Mouse (Mus musculus) frontal cortex, adult (tissue): ENCODE results near the gene AC129217.1.
A peak's percentile ranks its signal among the peaks of the same experiment; 100 is the strongest.

Source experiments
- ATAC-seq: cut with Nextera tagmentation; 2 replicates; pipeline ENCODE4 v1.9.2; 2017; ENCODE audit warnings: mild to moderate bottlenecking, moderate library complexity, mixed read lengths; ENCODE audit not compliant: low TSS enrichment

AC129217.1 gene

GRCm38 (mm10) chr19:8829660-8830059 lies at the start of gene AC129217.1:
Gene AC129217.1, plus strand, starts transcription at chr19:8829773.
- no peak for ATAC-seq

DNA sequence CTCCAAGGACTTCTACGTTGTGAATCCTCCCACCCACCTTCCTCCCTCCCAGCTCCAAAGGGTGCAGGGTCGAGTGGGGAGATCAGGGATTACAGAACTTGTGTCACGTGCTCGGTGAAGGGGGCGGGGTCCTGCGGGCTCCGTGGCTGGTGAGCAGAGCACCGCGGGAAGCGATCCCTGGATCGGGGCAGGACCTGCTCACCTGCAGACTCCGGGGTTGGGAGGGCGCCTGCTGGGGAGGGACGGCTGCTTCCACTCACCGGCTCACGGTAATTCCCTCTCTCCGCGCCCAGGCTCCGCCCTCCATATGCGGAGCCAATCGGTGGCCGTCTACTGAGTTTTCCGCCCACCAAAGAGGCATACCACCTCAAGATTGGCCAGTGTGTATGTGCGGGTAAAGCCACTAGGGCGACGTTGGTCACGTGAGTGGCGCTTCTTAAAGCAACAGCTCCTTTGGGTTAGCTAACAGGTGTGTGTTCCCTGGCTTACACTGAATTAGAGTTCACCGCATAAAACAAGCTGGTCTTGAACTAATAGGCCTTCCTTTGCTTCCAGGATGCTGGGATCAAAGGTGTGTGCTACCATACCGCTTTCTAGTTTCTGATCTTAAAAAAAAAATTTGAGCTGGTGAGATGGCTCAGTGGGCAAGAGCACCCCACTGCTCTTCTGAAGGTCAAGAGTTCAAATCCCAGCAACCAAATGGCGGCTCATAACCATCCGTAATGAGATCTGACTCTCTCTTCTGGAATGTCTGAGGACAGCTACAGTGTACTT lies 43.4 kb upstream of the AC129217.1 start, which contains the start of gene Taf6l:
TSS of gene Taf6l (minus strand) at position 410 of the 774 bp plus-strand sequence.
- peak; percentile 98 for ATAC-seq

DNA sequence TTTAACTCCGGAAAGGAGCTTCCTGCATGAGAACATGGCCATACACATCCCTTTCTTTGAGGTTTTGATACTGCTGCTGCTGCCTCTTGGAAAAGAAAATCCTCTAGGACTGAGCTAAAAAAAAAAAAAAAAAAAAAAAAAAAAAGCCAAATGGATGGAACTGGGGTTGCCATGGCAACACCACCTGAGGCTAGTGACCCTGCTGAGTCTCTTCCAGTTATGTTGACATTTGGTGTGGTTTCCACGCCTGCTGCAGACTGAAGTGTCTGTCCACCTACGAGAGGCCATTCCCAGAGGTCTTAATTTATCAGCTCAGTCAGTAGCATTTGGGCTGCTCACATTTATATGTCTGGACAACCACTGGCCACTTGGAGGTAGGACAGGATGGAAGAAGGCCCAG lies 41.1 kb upstream of the AC129217.1 start:
- ATAC-seq: no peak

GRCm38 (mm10) chr19:8789171-8789570 lies 40.4 kb upstream of the AC129217.1 start:
- peak; percentile 51 for ATAC-seq

DNA sequence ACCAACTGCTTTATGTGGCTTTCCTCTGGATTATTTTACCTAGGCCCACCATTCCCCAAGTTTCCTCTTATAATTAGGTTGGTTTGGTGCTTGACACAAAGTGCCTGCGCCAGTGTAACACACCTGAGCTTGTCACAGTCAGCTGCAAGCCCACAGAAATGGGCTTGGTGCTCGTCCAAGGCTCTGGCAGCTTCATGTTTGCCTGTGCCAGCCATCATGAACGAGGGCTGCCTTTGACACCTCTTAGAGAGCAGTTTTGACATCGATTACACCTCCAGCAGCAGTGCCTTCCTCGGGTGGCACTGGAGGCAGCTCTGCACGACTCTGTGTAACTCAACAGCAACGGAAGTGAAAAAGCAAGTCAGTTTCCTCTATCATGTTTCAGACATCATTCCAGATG lies 39.4 kb upstream of the AC129217.1 start:
- no peak for ATAC-seq

GRCm38 (mm10) chr19:8798264-8798946 lies 31.2 kb upstream of the AC129217.1 start, which contains the start of gene Polr2g:
Gene Polr2g, minus strand, starts transcription at chr19:8798577.
- peak; percentile 80 for ATAC-seq

DNA sequence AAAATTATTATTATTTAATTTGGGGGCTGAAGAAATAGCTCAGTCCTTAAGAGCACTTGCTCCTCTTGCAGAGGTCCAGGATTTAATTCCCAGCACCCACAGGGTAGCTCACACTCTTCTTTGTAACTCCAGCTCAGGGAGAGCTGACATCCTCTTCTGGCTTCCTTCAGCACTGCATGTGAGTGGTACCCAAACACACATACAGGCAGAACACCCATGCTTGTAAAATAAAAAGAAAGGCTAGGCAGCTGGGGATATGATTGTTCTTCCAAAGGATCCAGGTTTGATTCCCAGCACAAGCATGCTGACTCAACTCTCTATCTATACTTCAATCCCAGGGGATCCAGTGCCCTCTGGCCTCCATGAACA lies 30.6 kb upstream of the AC129217.1 start:
- no peak for ATAC-seq

DNA sequence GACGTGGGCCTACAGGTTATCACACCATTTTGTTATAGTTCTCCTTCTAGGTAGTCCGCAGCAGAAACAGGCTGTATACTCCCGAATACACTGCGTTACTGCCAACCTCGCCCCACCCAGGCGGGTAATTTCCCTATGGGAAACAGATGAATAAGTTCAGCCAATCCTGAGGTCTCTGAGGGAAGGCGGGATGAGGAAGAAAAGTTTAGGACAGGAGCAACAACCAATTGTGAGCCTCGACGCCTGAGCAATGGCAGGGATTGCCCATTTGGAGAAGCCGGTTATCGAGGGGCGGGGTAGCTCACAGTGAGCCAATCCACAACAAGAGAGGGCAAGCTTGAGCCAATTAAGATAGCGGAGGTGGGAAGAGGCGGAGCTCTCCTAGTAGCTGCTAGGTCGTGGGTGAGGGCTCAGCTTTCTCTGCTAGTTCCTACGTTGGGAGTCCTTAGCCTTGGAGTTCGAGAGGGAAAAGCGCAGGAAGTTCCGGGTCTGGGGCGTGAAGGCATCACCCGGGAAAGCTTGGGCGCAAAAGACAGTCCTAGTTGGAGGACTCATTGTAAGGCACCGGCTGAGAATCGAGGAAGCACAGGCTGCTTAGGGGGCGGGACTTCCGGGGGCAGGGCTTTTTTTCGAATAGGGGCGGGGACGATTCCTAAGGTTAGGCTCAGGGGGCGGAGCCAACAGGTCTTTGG lies 27.3 kb upstream of the AC129217.1 start, which contains the start of gene Zbtb3:
TSS of gene Zbtb3 (plus strand) at position 426 of the 692 bp plus-strand sequence.
- peak; percentile 91 for ATAC-seq

DNA sequence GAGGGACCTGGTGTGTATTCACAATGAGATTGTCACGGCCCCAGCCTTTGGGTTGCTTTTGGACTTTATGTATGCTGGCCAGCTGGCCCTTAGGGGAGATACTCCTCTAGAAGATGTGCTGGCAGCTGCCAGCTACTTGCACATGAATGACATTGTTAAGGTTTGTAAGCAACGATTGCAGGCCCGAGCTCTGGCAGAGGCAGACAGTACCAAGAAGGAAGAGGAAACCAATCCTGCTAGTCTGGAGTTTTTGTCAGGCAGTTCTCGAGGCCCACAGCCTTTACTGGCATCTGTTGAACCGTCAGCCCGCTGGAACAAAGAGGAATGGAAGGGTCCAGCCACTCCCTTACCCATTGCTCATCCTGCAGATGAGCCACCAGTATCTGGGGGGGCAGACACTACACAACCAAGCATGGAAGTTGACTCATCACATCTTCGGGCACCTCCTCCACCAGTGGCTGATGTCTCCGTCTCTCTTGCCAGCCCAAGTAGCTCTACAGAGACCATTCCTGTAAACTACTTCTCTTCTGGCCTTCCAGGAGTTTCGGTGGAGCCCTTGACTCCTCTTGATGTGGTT lies 26.3 kb upstream of the AC129217.1 start:
- no peak for ATAC-seq

- no peak for ATAC-seq
Measured at GRCm38 (mm10) chr19:8803879-8804660, 25.5 kb upstream of the AC129217.1 start.

GRCm38 (mm10) chr19:8806810-8807209 lies 22.8 kb upstream of the AC129217.1 start:
- no peak for ATAC-seq

DNA sequence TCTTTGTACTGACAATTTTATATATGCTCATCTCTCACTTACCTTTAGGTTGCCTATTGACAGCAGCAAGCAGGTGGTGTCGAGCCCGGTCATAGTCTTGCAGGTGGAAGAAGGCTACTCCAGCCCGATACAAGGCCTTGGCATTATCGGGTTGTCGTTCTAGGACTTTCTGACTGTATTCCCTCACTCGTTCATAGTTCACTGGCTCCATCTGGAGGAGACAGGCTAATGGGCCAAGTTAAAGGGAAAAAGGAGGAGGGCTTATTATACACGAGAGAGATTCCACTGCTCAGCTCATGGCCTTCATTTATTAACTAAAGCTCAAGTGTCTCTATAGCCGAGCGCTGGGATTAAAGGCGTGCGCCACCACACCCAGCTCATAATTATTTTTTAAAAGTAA lies 13.8 kb upstream of the AC129217.1 start:
- ATAC-seq: no peak

DNA sequence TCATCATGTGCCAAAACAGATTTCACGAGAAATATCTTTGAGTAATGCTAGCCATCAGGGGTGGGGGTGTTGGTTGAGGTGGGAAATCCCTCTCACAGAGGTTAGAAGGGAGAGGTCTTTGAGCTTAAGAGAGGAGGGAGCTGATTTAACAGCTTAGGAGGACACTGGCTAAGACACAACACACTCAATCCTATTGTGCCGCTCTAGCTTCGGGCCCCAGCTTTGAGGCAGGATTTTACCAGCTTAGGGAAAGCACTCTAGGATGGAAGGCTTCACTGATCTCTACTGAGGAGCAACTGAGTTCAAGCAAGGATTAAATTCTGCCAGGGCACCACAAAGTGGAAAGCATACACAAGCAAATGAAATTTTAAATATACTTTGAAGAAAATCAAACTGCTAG lies 12.6 kb upstream of the AC129217.1 start:
- ATAC-seq: no peak

- ATAC-seq: no peak
Measured at GRCm38 (mm10) chr19:8818301-8818798, 11.2 kb upstream of the AC129217.1 start.

DNA sequence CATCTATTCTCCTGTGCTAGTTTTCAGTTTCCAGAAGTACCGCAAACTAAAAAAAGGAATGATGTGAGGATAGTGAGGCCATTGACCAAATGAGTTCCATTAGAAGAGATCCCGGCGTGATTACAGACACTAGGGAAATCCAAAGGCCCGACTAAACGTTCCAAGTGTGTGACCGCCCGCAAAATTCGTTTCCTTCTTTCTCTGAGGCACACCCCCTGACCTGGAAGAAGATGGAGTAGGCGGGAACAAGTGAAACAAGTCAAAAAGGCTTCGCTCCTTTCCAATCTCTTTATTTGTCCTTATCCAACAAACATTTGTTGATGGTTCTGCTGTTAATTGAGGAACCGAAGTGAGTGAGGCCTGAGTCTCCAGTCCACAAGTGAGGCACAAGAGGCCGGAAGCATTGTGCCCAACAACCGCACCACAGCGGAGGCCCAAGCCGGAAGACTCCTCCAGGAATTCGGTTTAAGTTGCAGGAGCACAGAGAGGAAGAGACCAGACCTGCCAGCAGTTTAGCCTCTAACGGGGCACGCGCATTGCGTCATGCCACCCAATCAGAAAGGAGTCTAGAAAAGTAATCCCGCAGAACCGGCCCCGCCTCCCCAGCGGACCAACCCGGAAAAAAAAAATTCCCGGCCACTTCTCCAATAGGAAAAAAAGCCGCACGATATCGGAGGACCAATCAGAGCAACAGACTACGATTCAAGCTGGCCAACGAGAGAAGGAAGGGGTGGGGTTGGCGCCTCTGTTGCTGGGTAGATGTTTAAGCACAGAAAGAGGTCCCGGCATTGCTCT lies 10.6 kb upstream of the AC129217.1 start, which contains the start of gene Ttc9c:
TSS of gene Ttc9c (minus strand) at position 533 of the 795 bp plus-strand sequence.
- peak; percentile 83 for ATAC-seq

DNA sequence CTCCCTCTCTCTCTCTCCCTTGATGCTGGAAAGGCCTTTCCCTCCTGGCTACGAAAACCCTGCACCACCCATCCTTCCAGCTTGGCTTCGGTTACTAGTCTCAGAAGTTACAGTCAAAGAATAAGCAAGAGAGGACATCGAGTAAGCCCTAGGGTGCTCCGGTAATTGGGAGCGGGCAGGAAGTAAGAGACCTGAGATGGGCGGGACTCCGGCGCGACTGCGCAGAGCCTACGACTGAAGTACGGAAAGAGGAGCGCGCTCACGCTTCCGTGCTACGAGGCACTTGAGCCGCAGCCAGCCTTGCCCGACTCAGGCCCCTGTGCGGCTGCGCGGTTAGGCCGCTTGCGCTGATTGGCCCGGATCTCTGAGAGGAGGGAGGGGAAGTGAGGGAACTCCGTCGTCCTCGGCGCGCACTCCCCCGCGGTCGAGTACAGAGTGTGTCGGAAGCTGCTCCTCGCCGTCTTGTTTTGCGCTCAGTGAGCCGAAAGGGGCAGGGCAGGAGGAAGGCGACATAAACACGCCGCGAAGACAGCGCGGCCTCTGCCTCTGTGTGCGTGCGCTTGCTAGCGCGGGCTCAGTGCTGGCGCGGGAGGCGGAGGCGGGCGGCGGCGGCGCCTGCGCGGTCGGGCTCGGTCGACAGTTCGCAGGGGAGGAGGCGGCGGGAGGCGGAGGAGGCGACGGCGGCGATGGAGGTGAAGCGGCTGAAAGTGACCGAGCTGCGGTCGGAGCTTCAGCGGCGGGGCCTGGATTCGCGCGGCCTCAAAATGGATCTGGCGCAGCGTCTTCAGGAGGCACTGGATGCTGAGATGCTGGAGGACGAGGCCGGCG lies 9.8 kb upstream of the AC129217.1 start, which contains the start of gene Hnrnpul2:
TSS of gene Hnrnpul2 (plus strand) at position 415 of the 828 bp plus-strand sequence.
- ATAC-seq: peak; percentile 88

GRCm38 (mm10) chr19:8820424-8820956 lies 9.1 kb upstream of the AC129217.1 start:
- ATAC-seq: peak; percentile 15; the same call in 1 of the 2 replicates

GRCm38 (mm10) chr19:8821146-8821545 lies 8.4 kb upstream of the AC129217.1 start:
- ATAC-seq: no peak

DNA sequence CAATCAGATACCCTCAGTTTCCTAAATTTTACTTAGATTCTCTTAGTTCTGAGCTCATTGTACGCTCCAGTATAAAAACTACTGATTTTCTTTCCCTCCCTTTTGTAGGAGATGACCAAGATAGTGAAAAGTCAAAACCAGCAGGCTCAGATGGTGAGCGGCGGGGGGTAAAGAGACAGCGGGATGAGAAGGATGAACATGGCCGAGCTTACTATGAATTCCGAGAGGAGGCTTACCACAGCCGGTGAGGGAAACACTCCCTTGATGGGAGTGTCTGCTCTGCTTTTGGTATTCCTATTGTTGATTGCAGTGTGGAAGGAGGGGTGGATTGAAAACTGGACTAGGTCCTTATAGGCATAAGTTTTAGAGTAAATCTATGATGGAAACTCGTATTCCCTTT lies 6.9 kb upstream of the AC129217.1 start:
- no peak for ATAC-seq
